Mouse (Mus musculus) CH12.LX (cell line): ENCODE results near the gene Rem2.

Source experiments
- CTCF ChIP-seq, 2 experiments: IDR thresholded peaks in 1 of 2; conservative IDR thresholded peaks in 1 of 2; 2 replicates each; pipeline ENCODE4 v1.5.1; 2011 to 2012; ENCODE audit warnings: low read depth in 2 of 2, low read length in 2 of 2, improper control_type of control experiment in 1 of 2, inconsistent platforms in 1 of 2, mild to moderate bottlenecking in 1 of 2, moderate library complexity in 1 of 2
- TCF12 ChIP-seq: IDR thresholded peaks from 2 replicates; pipeline ENCODE4 v1.6.1; 2014; ENCODE audit warnings: low read depth, mild to moderate bottlenecking, inconsistent platforms, low read length, improper control_type of control experiment

- TF ChIP-seq TCF12 (no peak), CTCF (conservative IDR thresholded peaks at IDR 0.05 in 1 of 2, IDR thresholded peaks at IDR 0.05 in 1 of 2; ENCODE audit: low read depth in 2 of 2, low read length in 2 of 2) (peak in 1 of 2 experiments; percentile 29; a peak in 2 of 4 replicates)
Measured at GRCm38 (mm10) chr14:54492345-54493131, 16.6 kb downstream of the Rem2 start.
